Comparison of ENCODE assay signal across 8 mouse cellular contexts in the genomic region with DNA sequence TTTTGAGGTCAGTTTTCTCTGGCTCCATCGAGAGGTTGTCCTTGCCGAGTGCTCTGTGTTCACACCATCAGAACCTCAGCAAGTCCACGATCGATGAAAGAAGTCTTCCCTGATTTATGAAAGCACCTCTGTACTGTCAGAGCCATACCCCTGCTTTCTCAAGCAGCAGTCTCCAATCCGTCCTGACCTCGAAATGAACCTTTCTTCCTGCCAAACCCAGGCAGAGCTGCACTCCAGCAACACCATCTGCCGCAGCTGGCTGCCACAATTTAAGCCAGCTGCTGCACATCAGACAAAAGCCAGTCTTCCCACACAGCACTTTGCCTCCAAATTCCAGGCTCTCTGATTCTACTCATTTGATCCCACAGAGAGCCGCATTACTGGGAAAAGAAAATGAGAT. TPM values are rescaled to one million over a fixed set of nuclear protein-coding genes. Genes with fewer than 3 reads are reported as not detected.
DNase-seq lines count a peak whose midpoint lies in the region; ATAC-seq lines count a peak whose summit lies in the region.

No protein-coding gene starts in this region.

- ATAC-seq in intestine, embryonic 15.5 days, result peak; percentile 94
- ATAC-seq in midbrain, embryonic 14.5 days (ENCODE audit: low FRiP score, low TSS enrichment), result no peak

- H3K9ac ChIP-seq in intestine, embryonic 15.5 days, result no peak overlapping the region
- H3K9ac ChIP-seq in midbrain, embryonic 14.5 days (replicated peaks; ENCODE audit: low read length), result no peak overlapping the region

- intact Hi-C loops in gastrocnemius, postnatal 14 days (cut with DNase I; ENCODE audit: low total_unique reads), result no loop called here

- H3K27ac ChIP-seq in intestine, embryonic 15.5 days, result peak overlapping the region; percentile 72
- no peak overlapping the region for H3K27ac ChIP-seq in midbrain, embryonic 14.5 days (replicated peaks; ENCODE audit: low read depth, low read length)

- no peaks in the 10 kb centered on the region for H3K9me3 ChIP-seq in intestine, embryonic 15.5 days
- H3K9me3 ChIP-seq in midbrain, embryonic 14.5 days (ENCODE audit: control insufficient read depth, low read length), result no peaks in the 10 kb centered on the region

- H3K4me3 ChIP-seq in intestine, embryonic 15.5 days (replicated peaks), result no peak overlapping the region; the same call in 1 of the 2 replicates
- no peak overlapping the region for H3K4me3 ChIP-seq in midbrain, embryonic 14.5 days (replicated peaks; ENCODE audit: low read depth, low read length)

- no peaks in the 10 kb centered on the region for H3K27me3 ChIP-seq in intestine, embryonic 15.5 days (replicated peaks)
- H3K27me3 ChIP-seq in midbrain, embryonic 14.5 days (ENCODE audit: control insufficient read depth, insufficient read depth, low read length), result no peaks in the 10 kb centered on the region

- DNase-seq in frontal cortex, postnatal 14 days (ENCODE audit: low spot score in 2 of 2), result peak; percentile 14 to 18
- no peak for DNase-seq in frontal cortex, postnatal 25 days (ENCODE audit: low spot score in 2 of 2)
- DNase-seq in adrenal gland, postnatal 10 days, result peak; percentile 35
- peak; percentile 67 for DNase-seq in gastrocnemius, postnatal 14 days
- peak; percentile 36 for DNase-seq in midbrain, embryonic 14.5 days
- DNase-seq in yolk sac, embryonic 10.5 days (ENCODE audit: low spot score), result peak; percentile 48
- no peak for DNase-seq in T-cell, adult 2 months (ENCODE audit: low spot score)

- peak overlapping the region; percentile 14 for H3K4me2 ChIP-seq in intestine, embryonic 15.5 days (replicated peaks)
- no peak overlapping the region for H3K4me2 ChIP-seq in midbrain, embryonic 14.5 days (ENCODE audit: low read length)

- no peaks in the 10 kb centered on the region; the same call in 1 of the 2 replicates for H3K4me1 ChIP-seq in intestine, embryonic 15.5 days (replicated peaks)
- no peaks in the 10 kb centered on the region for H3K4me1 ChIP-seq in midbrain, embryonic 14.5 days (ENCODE audit: control insufficient read depth, insufficient read depth, low read length)

- WGBS in intestine, embryonic 15.5 days, result 29% methylated on average over 8 of the region's 8 CpGs
- 70% methylated on average over 8 of the region's 8 CpGs for WGBS in midbrain, embryonic 14.5 days

- H3K36me3 ChIP-seq in intestine, embryonic 15.5 days, result no peaks in the 10 kb centered on the region
- H3K36me3 ChIP-seq in midbrain, embryonic 14.5 days (ENCODE audit: control insufficient read depth, insufficient read depth, low read length), result no peaks in the 10 kb centered on the region

RNA-seq across cellular contexts. Expression of a gene that starts 15.2 kb away (rescaled TPM):
- 1 to 10 TPM; 5.1 to 5.8 TPM for total RNA-seq in adrenal gland, postnatal 10 days (2021)
- 1 to 10 TPM; 2.6 to 4.2 TPM for total RNA-seq in gastrocnemius, postnatal 14 days (2021)
- 3.3 and 3.4 TPM in 2 replicates for polyA plus RNA-seq in intestine, embryonic 15.5 days (2015; fragmentation: Nextera tagmentation; extraction: Ambion mirVana)
- 2.1 and 3.7 TPM in 2 replicates for polyA plus RNA-seq in midbrain, embryonic 14.5 days (2014; fragmentation: Nextera tagmentation; extraction: Ambion mirVana)

Comparison
In these comparisons a context has a peak if more than half of its experiments do, and no peak if none do; other contexts are left out.
1. DNase-seq: peak in frontal cortex, postnatal 14 days (2 of 2), adrenal gland, postnatal 10 days (single experiment), gastrocnemius, postnatal 14 days (single experiment), midbrain, embryonic 14.5 days (single experiment) and yolk sac, embryonic 10.5 days (single experiment); none in frontal cortex, postnatal 25 days (0 of 2) and T-cell, adult 2 months (single experiment).